Mouse (Mus musculus) hindbrain, embryonic 14.5 days (tissue): ENCODE data around the gene Galt. TPM values are rescaled to one million over a fixed set of nuclear protein-coding genes. Genes with fewer than 3 reads are reported as not detected.
"Not testable (repeated sequence)": the region's sequence is repeated elsewhere in the genome, so short reads cannot be mapped to it uniquely, and the experiment has no call there.

Experiments
- ATAC-seq: fragments of 200-750 bp; cut with Nextera tagmentation; 2 replicates; pipeline ENCODE4 v1.8.0; 2017; ENCODE audit warnings: moderate number of reproducible peaks, mild to moderate bottlenecking, moderate TSS enrichment, moderate library complexity; ENCODE audit not compliant: low FRiP score
- DNase-seq: peaks from one replicate; pipeline ENCODE4 v3.0.0-alpha.2; 2015; ENCODE audit warnings: low spot score
- H3K27ac ChIP-seq: fragments of 300-500 bp; sonication (generic); 2 replicates; pipeline ENCODE4 v1.5.1; 2014; ENCODE audit warnings: mild to moderate bottlenecking, moderate library complexity
- H3K27me3 ChIP-seq: fragments of 300-500 bp; sonication (generic); 2 replicates; pipeline ENCODE4 v1.6.1; 2014; ENCODE audit warnings: mild to moderate bottlenecking, low read length, mixed read lengths; ENCODE audit not compliant: control insufficient read depth, insufficient read depth
- H3K36me3 ChIP-seq: fragments of 300-500 bp; sonication (generic); replicated peaks from 2 replicates; pipeline ENCODE4 v1.6.1; 2014; ENCODE audit not compliant: control insufficient read depth, insufficient read depth
- H3K4me1 ChIP-seq: fragments of 300-500 bp; sonication (generic); replicated peaks from 2 replicates; pipeline ENCODE4 v1.6.1; 2014; ENCODE audit warnings: antibody characterized with exemption, low read length, mixed read lengths; ENCODE audit not compliant: control insufficient read depth, insufficient read depth
- H3K4me2 ChIP-seq: fragments of 300-500 bp; sonication (generic); replicated peaks from 2 replicates; pipeline ENCODE4 v1.6.1; 2014; ENCODE audit warnings: mild to moderate bottlenecking, moderate library complexity
- H3K4me3 ChIP-seq: fragments of 300-500 bp; sonication (generic); replicated peaks from 2 replicates; pipeline ENCODE4 v1.5.1; 2014; ENCODE audit warnings: mild to moderate bottlenecking, low read length
- H3K9ac ChIP-seq: fragments of 300-500 bp; sonication (generic); 2 replicates; pipeline ENCODE4 v1.6.1; 2014
- H3K9me3 ChIP-seq: fragments of 300-500 bp; sonication (generic); 2 replicates; pipeline ENCODE4 v1.6.1; 2016; ENCODE audit warnings: low read length; ENCODE audit not compliant: control insufficient read depth
- WGBS: fragments of 180-500 bp; shearing (Covaris S2); extraction: QIAGEN DNeasy Blood & Tissue Kit; methylation state at CpG from one replicate; pipeline ENCODE4 v1.1.7; 2014; 5-methylcytosine and 5-hydroxymethylcytosine counted together
- polyA plus RNA-seq: library from polyadenylated mRNA; unstranded; fragments of >200 nt; fragmentation: Nextera tagmentation; extraction: Ambion mirVana; gene quantifications from 2 replicates; pipeline ENCODE4 v1.2.1, GENCODE M21; 2014

The Galt gene
- polyA plus RNA-seq, 1 experiment from 2014 or later, result 47.2 TPM

DNA sequence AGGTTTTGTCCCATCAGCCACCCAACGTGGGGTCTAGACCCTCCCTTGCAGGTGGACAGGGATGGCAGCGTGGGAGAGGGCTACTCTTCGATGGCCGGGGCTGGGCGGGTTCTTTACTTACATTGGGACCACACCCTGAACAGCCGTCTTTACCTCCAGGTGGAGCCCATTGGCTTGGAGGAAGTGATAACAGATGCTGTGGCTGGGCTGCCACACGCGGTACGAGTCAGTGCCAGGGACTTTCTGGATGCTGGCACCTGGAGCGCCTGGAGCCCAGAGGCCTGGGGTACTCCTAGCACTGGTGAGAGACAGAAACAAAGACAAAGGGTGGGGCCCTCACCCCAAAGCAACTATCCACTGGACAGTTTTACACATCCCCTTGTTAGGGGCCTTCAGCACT is 12.3 kb downstream of the Galt start:
- not testable (repeated sequence) for ATAC-seq, DNase-seq, H3K9me3 ChIP-seq, H3K9ac ChIP-seq, H3K4me2 ChIP-seq, H3K4me1 ChIP-seq, H3K27me3 ChIP-seq, H3K4me3 ChIP-seq, H3K27ac ChIP-seq
- H3K36me3 ChIP-seq, result peaks cover 13% of the 10 kb centered on the region; the same call in 1 of the 2 replicates
- WGBS, result 88% methylated on average over 10 of the region's 10 CpGs

DNA sequence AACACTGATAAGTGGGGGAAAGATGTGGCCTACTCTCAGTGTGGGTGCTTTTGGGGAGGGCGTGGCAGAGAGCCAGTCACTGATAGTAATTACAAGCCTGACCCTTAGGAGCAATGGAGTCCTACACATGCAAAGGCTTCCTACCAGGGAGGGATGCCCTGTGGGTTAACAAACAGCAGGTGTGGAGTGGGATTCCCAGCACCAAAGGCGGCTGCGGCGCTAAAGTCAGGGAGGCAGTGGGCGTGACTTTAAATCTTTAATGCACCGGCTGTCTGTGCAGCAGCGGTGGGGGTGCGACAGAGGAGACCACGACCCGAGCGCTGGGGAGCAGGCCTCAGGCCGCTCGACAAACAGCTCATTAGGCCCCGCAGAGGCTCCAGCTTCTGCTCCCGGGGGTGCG is 17.9 kb downstream of the Galt start:
- H3K4me3 ChIP-seq, result peak overlapping the region; percentile 29
- H3K9ac ChIP-seq, result peak overlapping the region; percentile 42; the same call in 1 of the 2 replicates
- peak; percentile 21 for DNase-seq

DNA sequence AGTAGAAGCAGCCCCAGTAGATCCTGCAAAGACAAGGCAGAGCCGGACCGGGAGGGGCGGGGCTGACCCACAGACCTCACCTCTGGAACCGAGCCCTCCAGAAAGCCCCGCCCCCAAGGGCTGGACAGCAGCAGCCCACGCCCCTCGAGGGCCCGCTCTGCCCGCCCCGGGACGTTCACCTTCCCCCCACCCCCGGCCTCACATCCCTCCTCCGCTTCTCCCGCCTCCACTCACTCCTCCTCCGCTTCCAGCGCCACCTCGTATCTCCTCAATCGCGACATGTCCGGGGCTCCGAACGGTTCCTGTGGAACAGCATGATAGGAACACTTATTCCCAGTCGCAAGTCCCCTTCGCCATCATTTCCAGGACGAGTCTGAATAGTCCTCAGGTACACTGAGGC is 18.5 kb downstream of the Galt start:
- 0% methylated on average over 17 of the region's 25 CpGs for WGBS
- H3K27me3 ChIP-seq, H3K9me3 ChIP-seq, H3K4me1 ChIP-seq, ATAC-seq, H3K27ac ChIP-seq, H3K36me3 ChIP-seq: not testable (repeated sequence)
- Histone ChIP-seq H3K4me2 (peak overlapping the region; percentile 59), H3K9ac (peak overlapping the region; percentile 55), H3K4me3 (peak overlapping the region; percentile 41)
- peak; percentile 23 for DNase-seq

More for the DNA sequence above, 17.9 kb downstream of the Galt start:
- not testable (repeated sequence) for ATAC-seq, H3K36me3 ChIP-seq, H3K9me3 ChIP-seq, H3K4me1 ChIP-seq, H3K27ac ChIP-seq, H3K27me3 ChIP-seq
- WGBS, result 1% methylated on average over 5 of the region's 16 CpGs
- peak overlapping the region; percentile 51 for H3K4me2 ChIP-seq

DNA sequence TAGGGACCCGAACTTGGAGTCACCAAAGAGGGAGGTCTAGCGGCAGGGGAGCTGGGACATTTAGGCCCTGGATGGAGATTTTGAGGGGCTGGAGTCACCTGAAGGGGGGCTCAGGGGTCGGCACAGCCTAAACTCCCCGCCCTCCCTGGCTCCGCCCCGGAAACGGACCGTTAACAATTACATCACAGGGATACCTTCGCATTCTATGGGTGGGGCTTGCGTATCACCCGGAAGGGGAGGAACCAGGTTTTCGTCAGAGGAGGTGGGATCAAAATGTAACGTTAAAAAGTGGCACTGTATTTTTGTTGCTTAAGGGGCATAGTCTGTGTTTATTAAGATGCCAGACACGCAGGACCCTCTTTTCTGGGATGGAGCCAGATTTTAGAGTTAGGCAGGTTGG is 19.0 kb downstream of the Galt start, which contains the start of gene Ccl27a:
Gene Ccl27a, minus strand, starts transcription at position 246 of the 400 bp plus-strand sequence.
- not testable (repeated sequence) for H3K36me3 ChIP-seq, H3K4me1 ChIP-seq, H3K9me3 ChIP-seq, ATAC-seq, H3K27me3 ChIP-seq
- H3K4me2 ChIP-seq, result peak within 1 kb of the TSS; percentile 59
- peak; percentile 86 for DNase-seq
- under 1% methylated on average over 12 of the region's 14 CpGs for WGBS
- H3K4me3 ChIP-seq, result peak within 1 kb of the TSS; percentile 41
- peak within 1 kb of the TSS; percentile 76 for H3K27ac ChIP-seq
- peak within 1 kb of the TSS; percentile 55 for H3K9ac ChIP-seq

DNA sequence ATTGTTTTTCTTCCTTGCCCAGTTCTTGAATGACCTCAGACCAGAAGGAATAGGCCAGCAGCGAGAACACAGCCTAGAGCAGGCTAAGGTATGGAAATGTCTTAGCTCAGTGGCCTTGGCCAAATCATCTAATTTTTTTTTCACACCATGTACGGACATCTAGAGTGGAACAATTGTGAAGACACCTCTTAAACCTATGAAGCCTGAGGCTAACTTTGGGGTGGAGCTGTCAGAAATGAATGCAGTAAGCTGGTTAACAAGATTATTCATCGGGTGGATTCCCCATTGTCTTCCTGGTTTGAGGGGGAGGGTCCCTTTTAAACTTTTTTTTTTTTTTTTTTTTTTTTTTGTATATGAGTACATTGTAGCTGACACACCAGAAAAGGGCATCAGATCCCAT is 19.5 kb downstream of the Galt start:
- not testable (repeated sequence) for H3K9me3 ChIP-seq, ATAC-seq, H3K36me3 ChIP-seq, H3K27me3 ChIP-seq, DNase-seq, H3K4me1 ChIP-seq
- Histone ChIP-seq H3K27ac (peak overlapping the region; percentile 76), H3K4me2 (peak overlapping the region; percentile 59), H3K4me3 (peak overlapping the region; percentile 41), H3K9ac (peak overlapping the region; percentile 36; the same call in 1 of the 2 replicates)
- WGBS, result 58% methylated on average over 3 of the region's 3 CpGs

DNA sequence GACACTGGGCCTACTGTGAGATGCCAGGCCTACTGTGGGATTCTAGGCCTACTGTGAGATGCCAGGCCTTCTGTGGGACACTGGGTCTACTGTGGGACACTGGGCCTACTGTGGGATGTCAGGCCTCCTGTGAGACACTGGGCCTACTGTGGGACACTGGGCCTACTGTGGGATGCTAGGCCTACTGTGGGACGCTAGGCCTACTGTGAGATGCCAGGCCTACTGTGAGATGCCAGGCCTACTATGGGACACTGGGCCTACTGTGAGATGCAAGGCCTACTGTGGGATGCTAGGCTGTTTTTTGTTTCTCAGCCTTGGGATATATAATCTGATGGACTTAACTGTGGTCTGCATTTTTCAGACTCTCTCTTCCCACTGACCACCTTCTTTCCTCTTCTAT is 20.8 kb downstream of the Galt start:
- WGBS, result 90% methylated on average over 1 of the region's 1 CpGs
- H3K27ac ChIP-seq, ATAC-seq, H3K4me2 ChIP-seq, H3K36me3 ChIP-seq, DNase-seq, H3K27me3 ChIP-seq, H3K9ac ChIP-seq, H3K9me3 ChIP-seq, H3K4me1 ChIP-seq, H3K4me3 ChIP-seq: not testable (repeated sequence)

DNA sequence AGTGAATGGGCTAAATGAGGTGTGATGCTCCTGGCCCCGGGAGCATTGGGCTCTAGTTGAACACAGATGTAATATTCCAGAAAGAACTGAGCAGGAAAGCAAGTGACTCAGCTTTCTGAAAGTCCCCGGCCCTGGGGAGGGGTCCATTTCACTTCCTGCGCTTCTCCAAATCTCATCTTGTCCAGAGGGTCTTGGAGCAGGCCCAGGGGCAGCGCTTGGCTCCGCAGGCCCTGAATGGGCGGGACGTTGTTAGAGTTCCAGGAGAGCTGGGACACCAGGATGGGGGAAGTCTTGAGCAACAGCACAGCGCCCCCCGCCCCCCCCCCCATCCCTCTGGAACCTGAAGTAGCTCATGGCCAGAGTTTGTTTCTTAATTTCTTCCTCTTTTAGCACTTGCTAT is 26.2 kb downstream of the Galt start:
- not testable (repeated sequence) for H3K4me1 ChIP-seq, H3K9ac ChIP-seq, ATAC-seq, H3K4me2 ChIP-seq, DNase-seq, H3K27ac ChIP-seq, H3K9me3 ChIP-seq, H3K36me3 ChIP-seq, H3K4me3 ChIP-seq, H3K27me3 ChIP-seq
- WGBS, result 20% methylated on average over 7 of the region's 9 CpGs

DNA sequence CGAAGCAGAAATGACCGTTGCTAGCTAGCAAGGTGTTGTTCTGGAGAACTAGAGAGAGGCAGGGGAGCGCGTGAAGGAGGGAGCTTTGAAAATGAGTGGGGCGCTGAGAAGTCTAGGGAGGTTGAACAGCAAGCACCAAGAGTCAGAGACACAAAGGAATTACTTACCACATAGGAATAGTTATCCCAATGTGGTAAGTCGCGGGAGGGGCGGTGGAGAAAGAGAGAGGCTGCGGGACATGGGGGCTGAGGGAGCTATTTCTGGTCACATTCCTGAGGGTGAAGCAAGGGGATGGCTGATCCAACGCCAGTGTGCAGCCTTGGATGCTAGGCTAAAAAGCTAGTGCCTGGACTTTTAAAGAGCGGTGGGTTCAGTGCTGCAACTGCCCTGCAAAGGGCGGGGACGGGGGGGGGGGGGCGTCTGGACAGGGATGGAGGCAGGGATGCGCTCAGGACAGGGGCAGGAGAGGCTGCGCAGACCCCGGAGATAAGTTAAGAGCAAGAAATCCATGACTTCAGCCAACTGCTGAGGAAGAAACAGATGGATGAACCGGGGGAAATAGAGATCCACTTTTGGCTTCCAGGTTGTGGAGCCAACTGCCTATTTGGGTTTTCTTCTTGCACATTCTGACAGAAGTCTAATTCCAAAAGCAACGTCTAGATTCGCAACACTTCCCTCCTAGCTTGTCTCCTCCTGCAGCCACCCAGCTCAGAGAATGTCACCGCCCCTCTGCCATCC is 26.9 kb downstream of the Galt start:
- not testable (repeated sequence) for H3K4me2 ChIP-seq, H3K27me3 ChIP-seq, ATAC-seq, H3K36me3 ChIP-seq, DNase-seq, H3K4me3 ChIP-seq, H3K9ac ChIP-seq, H3K27ac ChIP-seq, H3K4me1 ChIP-seq, H3K9me3 ChIP-seq
- 17% methylated on average over 13 of the region's 21 CpGs for WGBS

DNA sequence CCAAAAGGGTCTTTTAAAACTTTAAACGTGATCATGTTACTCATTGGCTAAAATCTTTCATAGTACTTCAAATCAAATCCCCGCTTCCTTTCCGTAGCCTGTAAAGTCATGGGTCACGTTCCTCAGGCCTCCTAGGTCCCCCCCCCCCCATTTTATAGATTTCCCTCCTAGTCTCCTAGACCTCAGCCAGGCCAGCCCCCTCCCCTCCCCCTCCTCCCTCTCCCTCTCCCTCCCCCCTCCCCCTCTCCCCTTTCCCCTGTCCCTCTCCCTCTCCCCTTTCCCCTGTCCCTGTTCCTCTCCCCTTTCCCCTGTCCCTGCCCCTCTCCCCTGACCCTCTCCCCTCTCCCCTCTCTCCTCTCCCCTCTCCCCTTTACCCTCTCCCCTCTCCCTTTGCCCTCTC is 27.7 kb downstream of the Galt start:
- not testable (repeated sequence) for H3K9me3 ChIP-seq, H3K27ac ChIP-seq, DNase-seq, H3K4me1 ChIP-seq, H3K9ac ChIP-seq, H3K36me3 ChIP-seq, H3K4me3 ChIP-seq, ATAC-seq, H3K27me3 ChIP-seq, H3K4me2 ChIP-seq
- 56% methylated on average over 3 of the region's 4 CpGs for WGBS
